Mouse (Mus musculus): Measurements from ENCODE around the gene Tenm2.

Tenm2 gene

GRCm38 (mm10) chr11:36484466-36485069 is 751.2 kb downstream of the Tenm2 start:
- DNase-seq (ENCODE audit: low spot score) = no peak

- DNase-seq (ENCODE audit: low spot score) = no peak
These were observed 753.6 kb downstream of the Tenm2 start for GRCm38 (mm10) chr11:36482136-36482535.

DNA sequence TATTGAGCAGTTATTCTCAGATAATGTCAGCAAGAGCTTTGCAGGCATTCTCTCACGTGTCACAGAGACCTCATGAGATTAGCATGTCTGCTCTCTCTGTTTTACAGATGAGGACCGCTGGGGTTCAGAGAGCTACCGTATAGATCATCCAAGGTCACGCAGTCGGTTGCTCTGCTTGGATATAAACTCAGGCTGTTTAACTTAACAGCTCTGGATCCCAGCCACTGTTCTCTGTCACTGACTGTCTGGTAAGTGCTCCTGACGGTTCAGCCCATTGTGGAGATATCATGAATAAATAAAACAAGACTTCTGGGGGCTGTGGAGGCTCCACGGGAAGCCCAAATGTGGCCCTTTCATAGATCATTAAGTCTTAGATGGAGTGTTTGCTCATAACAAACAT is 754.2 kb downstream of the Tenm2 start:
- DNase-seq (ENCODE audit: low spot score) = no peak

GRCm38 (mm10) chr11:36481086-36481485 is 754.7 kb downstream of the Tenm2 start:
- DNase-seq (ENCODE audit: low spot score) = no peak

- DNase-seq (ENCODE audit: low spot score) = no peak
These were observed 765.8 kb downstream of the Tenm2 start for GRCm38 (mm10) chr11:36469811-36470551.

DNA sequence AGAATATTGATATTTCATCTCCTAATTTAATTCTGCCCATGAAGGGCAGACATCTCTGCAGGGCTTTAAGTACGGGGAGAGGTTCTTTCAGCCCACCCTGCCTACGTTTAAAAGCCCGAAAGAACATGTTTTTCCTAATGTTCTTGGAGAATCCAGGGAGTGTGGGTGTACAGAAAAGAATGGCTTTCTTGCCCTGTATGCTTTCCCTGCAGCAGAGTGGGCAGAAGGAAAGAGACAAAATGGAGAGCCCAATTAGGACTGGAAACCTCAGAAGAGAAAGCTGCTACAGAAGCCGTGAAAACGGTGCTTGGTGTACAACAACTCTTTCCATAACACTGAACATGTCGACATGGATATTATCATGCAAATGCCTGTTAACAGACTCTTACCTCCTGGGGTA is 777.3 kb downstream of the Tenm2 start:
- DNase-seq (ENCODE audit: low spot score) = no peak

DNA sequence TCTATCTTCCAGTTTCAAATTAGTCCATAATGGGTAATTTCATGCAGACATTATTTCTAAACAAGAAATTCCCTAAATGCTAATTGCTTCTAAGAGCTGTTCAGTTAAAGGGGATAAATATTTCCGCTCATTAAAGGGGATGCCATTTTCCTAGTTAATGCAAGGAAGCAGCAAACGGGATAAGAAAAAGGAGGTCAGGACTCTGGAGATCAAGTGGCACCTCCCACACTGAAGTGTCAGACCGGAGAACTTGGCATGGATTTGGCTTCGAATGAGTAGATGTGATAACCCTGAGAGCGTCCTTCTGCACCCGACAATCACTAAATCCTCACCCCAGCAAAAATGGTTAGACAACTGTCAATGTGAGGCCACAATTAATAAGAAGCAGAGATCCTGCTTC is 781.7 kb downstream of the Tenm2 start:
- no peak for DNase-seq (ENCODE audit: low spot score)

DNA sequence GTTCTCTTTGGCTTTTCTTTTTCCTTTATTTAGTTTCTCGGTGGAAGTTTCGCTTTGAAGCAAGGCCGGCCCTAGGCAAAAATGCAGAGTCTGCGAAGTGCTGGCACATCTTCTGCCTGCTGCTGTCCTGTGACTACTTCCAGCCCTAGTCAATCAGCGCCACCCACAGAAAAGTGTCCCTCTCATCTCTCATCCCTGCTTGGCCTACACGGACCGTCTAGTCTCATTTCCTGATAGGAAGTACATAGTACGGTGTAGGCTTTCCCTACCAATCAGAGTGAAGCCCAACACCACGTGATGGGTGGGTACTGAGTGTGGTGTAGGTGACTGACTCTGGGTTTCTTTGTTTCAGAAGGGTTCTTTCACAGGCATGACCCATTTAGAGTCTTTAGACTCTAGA is 783.3 kb downstream of the Tenm2 start:
- no peak for DNase-seq (ENCODE audit: low spot score)

DNA sequence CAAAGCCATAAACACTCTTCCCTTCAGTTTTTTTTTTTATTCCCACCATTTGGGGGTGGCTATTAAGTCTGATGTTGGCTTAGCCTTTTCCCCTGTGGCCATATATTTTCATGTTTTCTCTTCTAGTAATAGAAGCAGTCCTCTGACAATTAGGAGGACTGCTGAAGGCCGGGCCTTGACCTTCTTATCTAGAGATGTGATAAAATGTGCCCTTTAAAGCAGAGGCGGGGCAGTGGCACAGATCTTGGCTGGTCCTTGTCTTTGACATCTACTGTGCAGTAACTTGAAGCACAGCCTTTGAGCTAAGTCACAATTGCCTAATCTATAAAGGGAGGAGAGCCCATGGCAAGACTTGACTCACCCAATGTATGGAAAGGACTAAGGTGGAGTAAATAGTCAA is 789.4 kb downstream of the Tenm2 start:
- DNase-seq (ENCODE audit: low spot score) = no peak

GRCm38 (mm10) chr11:36443821-36444220 is 791.9 kb downstream of the Tenm2 start:
- DNase-seq (ENCODE audit: low spot score) = no peak

DNA sequence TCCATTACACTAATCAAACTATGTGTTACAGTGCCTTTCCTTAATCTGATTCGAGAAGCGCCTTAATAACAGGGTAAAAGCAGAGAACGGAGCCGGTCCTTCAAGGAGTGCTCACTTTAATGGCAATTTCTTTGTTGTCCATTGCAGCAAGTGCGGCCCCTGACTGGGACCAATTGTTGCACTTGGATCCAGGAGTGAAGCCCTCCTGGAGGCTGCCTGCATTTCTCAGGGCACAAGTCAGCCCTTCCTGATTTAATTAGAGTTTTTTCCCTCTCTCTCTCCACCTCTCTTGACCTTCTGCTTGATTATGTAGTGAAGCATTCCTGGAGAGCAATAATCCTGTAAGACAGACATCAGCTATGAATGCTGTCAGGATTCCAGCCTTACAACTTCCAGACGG is 794.0 kb downstream of the Tenm2 start:
- DNase-seq (ENCODE audit: low spot score) = no peak

DNA sequence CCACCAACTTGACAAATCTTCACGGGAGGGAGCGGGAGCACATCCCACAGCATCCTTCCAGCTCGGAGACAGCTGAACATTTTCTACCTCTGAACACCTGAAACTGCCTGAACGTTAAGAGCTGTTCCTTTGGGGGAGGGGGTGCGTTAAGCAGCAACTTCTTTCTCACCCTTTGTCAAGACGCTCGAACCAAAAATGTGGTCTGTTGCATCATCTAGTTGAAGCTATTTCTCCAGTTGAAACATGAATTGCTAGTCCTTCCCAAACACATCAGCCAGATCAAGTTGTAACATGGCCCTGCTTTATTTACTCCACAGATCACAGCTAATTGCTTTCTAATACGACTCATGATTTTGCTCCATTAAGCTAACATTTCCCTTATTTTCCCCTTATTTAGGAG is 799.5 kb downstream of the Tenm2 start:
- no peak for DNase-seq (ENCODE audit: low spot score)

GRCm38 (mm10) chr11:36428947-36429346 is 806.8 kb downstream of the Tenm2 start:
- DNase-seq (ENCODE audit: low spot score) = no peak

DNA sequence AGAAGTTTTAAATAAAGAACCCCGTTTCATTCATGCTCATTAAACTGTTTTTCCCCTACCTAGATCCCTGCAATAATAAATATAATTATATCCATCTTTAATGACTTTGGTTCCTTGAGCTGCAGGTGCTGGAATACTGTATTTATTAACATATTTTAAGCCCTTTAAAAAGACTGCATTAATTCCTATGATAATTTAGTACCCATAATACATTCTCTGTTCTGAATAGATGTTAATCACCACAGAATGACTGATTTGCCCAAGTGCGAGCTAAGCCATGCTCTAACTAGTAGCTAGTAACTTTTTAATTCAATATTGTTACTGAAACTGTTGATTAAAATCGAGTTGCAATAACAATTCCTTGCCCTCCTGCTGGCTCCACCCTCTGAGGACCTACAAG is 810.8 kb downstream of the Tenm2 start:
- DNase-seq (ENCODE audit: low spot score) = no peak

DNA sequence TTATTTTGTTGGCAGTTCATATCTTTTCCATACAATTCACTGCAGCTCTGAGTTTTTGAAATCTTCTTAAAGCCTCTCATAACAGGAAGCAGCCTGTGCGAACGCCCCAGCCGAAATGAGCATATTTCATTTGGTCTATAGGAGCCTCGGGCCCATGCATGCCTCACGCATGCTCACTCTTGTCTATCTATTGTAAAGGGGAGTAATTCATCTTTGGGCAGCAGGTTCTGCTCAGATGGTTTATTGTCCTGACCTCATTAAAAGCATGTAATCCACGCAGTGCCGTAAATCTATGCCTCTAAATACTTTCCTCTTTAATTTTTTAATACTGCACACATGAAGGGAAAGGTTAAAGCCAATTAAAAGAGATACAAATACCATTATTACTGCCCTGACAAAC is 815.7 kb downstream of the Tenm2 start:
- DNase-seq (ENCODE audit: low spot score) = no peak

- no peak for DNase-seq (ENCODE audit: low spot score)
These were observed 820.5 kb downstream of the Tenm2 start for GRCm38 (mm10) chr11:36415244-36415643.

- no peak for DNase-seq (ENCODE audit: low spot score)
These were observed 824.9 kb downstream of the Tenm2 start for GRCm38 (mm10) chr11:36410881-36411280.

- DNase-seq (ENCODE audit: low spot score) = no peak
These were observed 839.7 kb downstream of the Tenm2 start for GRCm38 (mm10) chr11:36395803-36396710.

- no peak for DNase-seq (ENCODE audit: low spot score)
These were observed 851.1 kb downstream of the Tenm2 start for GRCm38 (mm10) chr11:36384696-36385095.

DNA sequence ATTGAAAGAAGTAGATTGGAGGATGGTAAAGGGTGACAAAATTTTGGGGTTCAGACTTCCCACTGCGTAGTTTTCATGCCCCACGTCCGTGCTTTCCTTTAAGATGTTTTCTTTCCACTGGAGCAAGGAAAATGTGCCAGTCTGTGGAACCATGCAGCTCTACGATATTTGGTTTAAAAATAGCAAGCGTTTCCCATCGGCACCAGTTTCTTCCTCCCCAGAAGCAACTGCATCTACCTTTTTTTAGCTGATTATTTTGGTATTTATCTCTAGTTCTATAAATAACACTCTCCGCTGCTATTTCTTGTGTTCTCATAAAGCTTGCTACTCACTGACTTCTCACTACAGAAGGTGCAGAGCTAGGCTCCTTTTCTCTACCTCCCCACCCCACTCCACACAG is 864.0 kb downstream of the Tenm2 start:
- DNase-seq (ENCODE audit: low spot score) = no peak

GRCm38 (mm10) chr11:36365067-36365466 is 870.7 kb downstream of the Tenm2 start:
- no peak for DNase-seq (ENCODE audit: low spot score)

GRCm38 (mm10) chr11:36364441-36364840 is 871.3 kb downstream of the Tenm2 start:
- no peak for DNase-seq (ENCODE audit: low spot score)

- no peak for DNase-seq (ENCODE audit: low spot score)
These were observed 873.2 kb downstream of the Tenm2 start for GRCm38 (mm10) chr11:36362514-36362913.
